Mouse (Mus musculus) lung, embryonic 15.5 days (tissue): ENCODE results near the gene Krtap5-1. TPM values are rescaled to one million over a fixed set of nuclear protein-coding genes. Genes with fewer than 3 reads are reported as not detected.
A peak's percentile ranks its signal among the peaks of the same experiment; 100 is the strongest.
"Not testable (repeated sequence)": the region's sequence is repeated elsewhere in the genome, so short reads cannot be mapped to it uniquely, and the experiment has no call there.

Experiments
- ATAC-seq: fragments of 200-750 bp; cut with Nextera tagmentation; 2 replicates; pipeline ENCODE4 v1.8.0; 2017; ENCODE audit warnings: moderate number of reproducible peaks, borderline replicate concordance; ENCODE audit not compliant: low FRiP score, low TSS enrichment; ENCODE audit errors: extremely low read depth
- H3K27ac ChIP-seq: fragments of 300-500 bp; sonication (generic); 2 replicates; pipeline ENCODE4 v1.5.1; 2015; ENCODE audit warnings: moderate library complexity, mild to moderate bottlenecking, inconsistent platforms
- H3K27me3 ChIP-seq: fragments of 300-500 bp; sonication (generic); 2 replicates; pipeline ENCODE4 v1.6.1; 2015; ENCODE audit warnings: inconsistent platforms
- H3K36me3 ChIP-seq: fragments of 300-500 bp; sonication (generic); 2 replicates; pipeline ENCODE4 v1.6.1; 2015; ENCODE audit warnings: inconsistent platforms
- H3K4me1 ChIP-seq: fragments of 300-500 bp; sonication (generic); 2 replicates; pipeline ENCODE4 v1.6.1; 2015; ENCODE audit warnings: inconsistent platforms
- H3K4me2 ChIP-seq: fragments of 300-500 bp; sonication (generic); 2 replicates; pipeline ENCODE4 v1.6.1; 2015; ENCODE audit warnings: inconsistent platforms, mild to moderate bottlenecking, moderate library complexity
- H3K4me3 ChIP-seq: fragments of 300-500 bp; sonication (generic); 2 replicates; pipeline ENCODE4 v1.5.1; 2015; ENCODE audit warnings: mild to moderate bottlenecking, inconsistent platforms
- H3K9ac ChIP-seq: fragments of 300-500 bp; sonication (generic); 2 replicates; pipeline ENCODE4 v1.6.1; 2015; ENCODE audit warnings: inconsistent platforms
- H3K9me3 ChIP-seq: fragments of 300-500 bp; sonication (generic); 2 replicates; pipeline ENCODE4 v1.6.1; 2016; ENCODE audit warnings: inconsistent platforms
- WGBS: fragments of 180-500 bp; shearing (Covaris S2); methylation state at CpG from one replicate; pipeline ENCODE4 v1.1.7; 2015; 5-methylcytosine and 5-hydroxymethylcytosine counted together
- polyA plus RNA-seq: library from polyadenylated mRNA; unstranded; fragments of >200 nt; fragmentation: Nextera tagmentation; extraction: Ambion mirVana; gene quantifications from 2 replicates; pipeline ENCODE4 v1.2.1, GENCODE M21; 2015

Gene Krtap5-1
- polyA plus RNA-seq = not detected in 2 replicates

DNA sequence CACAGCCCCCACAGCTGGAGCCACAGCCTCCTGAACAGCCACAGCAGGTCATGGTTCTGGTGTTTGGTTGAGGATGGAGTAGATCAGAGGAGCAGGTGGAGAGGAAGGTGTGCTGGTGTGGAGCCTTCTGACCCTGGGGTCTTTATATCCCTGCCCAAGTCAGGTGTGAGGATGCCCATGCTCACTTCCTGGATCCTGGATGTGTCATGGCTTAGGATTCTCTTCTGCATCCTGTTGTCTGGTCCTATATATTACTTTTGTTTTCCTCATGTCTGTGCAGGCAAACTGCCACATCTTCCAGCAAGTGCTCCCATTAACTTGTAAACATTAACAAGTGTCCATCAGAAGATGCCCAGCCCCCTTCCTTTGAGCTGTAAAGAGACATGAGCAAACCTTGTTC is at the start of gene Krtap5-1:
Krtap5-1 (minus strand) TSS at position 101 of the 400 bp plus-strand sequence.
- not testable (repeated sequence) for H3K4me3 ChIP-seq, H3K36me3 ChIP-seq, H3K4me2 ChIP-seq, ATAC-seq, H3K9me3 ChIP-seq, H3K4me1 ChIP-seq, H3K27me3 ChIP-seq, H3K27ac ChIP-seq, H3K9ac ChIP-seq

- no peak for ATAC-seq
- H3K27ac ChIP-seq = no peak overlapping the region
- no peaks in the 10 kb centered on the region for H3K9me3 ChIP-seq
- H3K27me3 ChIP-seq = no peaks in the 10 kb centered on the region
- H3K4me2 ChIP-seq = no peak overlapping the region
- H3K36me3 ChIP-seq = no peaks in the 10 kb centered on the region
- no peak overlapping the region for H3K4me3 ChIP-seq
- no peak overlapping the region for H3K9ac ChIP-seq
- WGBS = 65% methylated on average over 3 of the region's 3 CpGs
- no peaks in the 10 kb centered on the region for H3K4me1 ChIP-seq
Measured at GRCm38 (mm10) chr7:142342247-142342640, 45.3 kb upstream of the Krtap5-1 start.

DNA sequence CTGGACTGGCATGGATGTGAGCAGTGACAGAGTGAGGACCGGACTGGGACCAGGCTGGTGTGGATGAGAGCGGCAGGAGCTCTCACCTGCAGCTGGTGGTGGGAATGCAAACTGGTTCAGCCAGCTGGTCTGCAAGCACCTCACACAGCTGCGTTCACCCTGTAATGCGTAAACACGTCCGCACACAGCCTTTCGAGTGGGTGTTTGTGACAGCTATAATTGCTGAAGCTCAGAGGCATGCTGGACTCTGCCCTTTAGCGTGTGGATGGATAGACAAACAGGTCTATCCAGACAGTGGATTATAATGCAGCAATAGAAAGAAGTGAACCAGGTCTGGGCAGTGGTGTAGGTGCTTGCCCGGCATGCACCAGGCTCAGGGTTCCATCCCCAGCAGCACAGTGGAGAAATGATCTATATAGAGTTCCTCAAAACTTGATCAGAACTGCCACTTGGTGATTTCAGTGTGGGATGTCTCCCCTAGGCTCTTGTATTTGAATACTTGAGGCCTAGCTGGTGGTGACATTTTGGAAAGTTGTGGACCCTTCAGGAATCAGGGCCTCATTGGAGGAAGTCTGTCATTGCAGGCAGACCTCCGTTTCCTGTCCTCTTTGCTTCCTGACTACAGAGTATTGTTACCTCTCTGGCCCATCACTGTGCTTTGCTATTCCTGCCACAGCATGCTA is 44.8 kb upstream of the Krtap5-1 start:
- H3K27ac ChIP-seq = no peak overlapping the region
- no peaks in the 10 kb centered on the region for H3K36me3 ChIP-seq
- no peak overlapping the region for H3K9ac ChIP-seq
- ATAC-seq = 0 out of 2 replicates have a peak, but pooled peaks have one; percentile 31
- no peaks in the 10 kb centered on the region for H3K27me3 ChIP-seq
- no peaks in the 10 kb centered on the region for H3K9me3 ChIP-seq
- 29% methylated on average over 10 of the region's 10 CpGs for WGBS
- H3K4me3 ChIP-seq = no peak overlapping the region
- H3K4me1 ChIP-seq = no peaks in the 10 kb centered on the region
- no peak overlapping the region for H3K4me2 ChIP-seq

- Histone ChIP-seq H3K4me3 (no peak overlapping the region), H3K27me3 (no peaks in the 10 kb centered on the region), H3K27ac (no peak overlapping the region), H3K4me2 (no peak overlapping the region), H3K36me3 (no peaks in the 10 kb centered on the region), H3K4me1 (no peaks in the 10 kb centered on the region), H3K9ac (no peak overlapping the region), H3K9me3 (no peaks in the 10 kb centered on the region)
- 53% methylated on average over 10 of the region's 10 CpGs for WGBS
- no peak for ATAC-seq
Measured at GRCm38 (mm10) chr7:142340269-142340970, 43.5 kb upstream of the Krtap5-1 start.

- no peak for ATAC-seq
- Histone ChIP-seq H3K4me3 (no peak overlapping the region), H3K36me3 (no peaks in the 10 kb centered on the region), H3K4me1 (0 out of 2 replicates have a peak, but pooled peaks cover 5% of the 10 kb centered on the region), H3K9me3 (no peaks in the 10 kb centered on the region), H3K9ac (no peak overlapping the region), H3K27me3 (no peaks in the 10 kb centered on the region), H3K4me2 (no peak overlapping the region), H3K27ac (0 out of 2 replicates have a peak overlapping the region, but pooled peaks have one; percentile 36)
- WGBS = 84% methylated on average over 8 of the region's 8 CpGs
Measured at GRCm38 (mm10) chr7:142335151-142335550, 38.2 kb upstream of the Krtap5-1 start.

DNA sequence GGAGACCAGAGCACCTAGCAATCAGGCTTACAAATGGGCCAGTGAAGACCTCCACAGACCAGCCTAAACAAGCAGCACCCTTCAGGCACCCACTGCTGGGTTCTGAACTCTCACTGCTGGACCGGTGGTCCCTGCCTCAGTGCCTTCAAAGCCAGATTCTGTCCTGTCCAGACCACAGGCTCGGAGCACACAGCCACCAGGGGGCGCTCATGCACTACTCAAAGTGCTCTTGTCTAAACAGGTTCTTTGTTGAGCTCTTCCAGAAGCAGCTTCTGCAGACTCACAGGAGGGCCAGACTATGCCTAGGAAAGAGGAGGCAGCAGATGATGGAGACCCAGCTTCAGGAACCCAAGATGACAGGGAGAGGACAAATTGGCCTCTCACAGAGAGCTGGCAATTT is 37.3 kb upstream of the Krtap5-1 start:
- H3K27ac ChIP-seq = no peak overlapping the region
- no peaks in the 10 kb centered on the region for H3K27me3 ChIP-seq
- no peak overlapping the region for H3K4me3 ChIP-seq
- no peaks in the 10 kb centered on the region for H3K36me3 ChIP-seq
- 0% methylated on average over 3 of the region's 3 CpGs for WGBS
- H3K4me1 ChIP-seq = 0 out of 2 replicates have a peak, but pooled peaks cover 5% of the 10 kb centered on the region
- H3K4me2 ChIP-seq = no peak overlapping the region
- no peaks in the 10 kb centered on the region for H3K9me3 ChIP-seq
- ATAC-seq = peak; percentile 63; the same call in 1 of the 2 replicates
- H3K9ac ChIP-seq = no peak overlapping the region

- not testable (repeated sequence) for H3K9ac ChIP-seq, H3K36me3 ChIP-seq, H3K27me3 ChIP-seq, H3K4me3 ChIP-seq, H3K27ac ChIP-seq, H3K4me1 ChIP-seq, ATAC-seq, H3K9me3 ChIP-seq, H3K4me2 ChIP-seq
- 78% methylated on average over 2 of the region's 9 CpGs for WGBS
Measured at GRCm38 (mm10) chr7:142332741-142333140, 35.8 kb upstream of the Krtap5-1 start.

GRCm38 (mm10) chr7:142331281-142331680 is 34.4 kb upstream of the Krtap5-1 start:
- 81% methylated on average over 4 of the region's 4 CpGs for WGBS
- no peak overlapping the region for H3K27ac ChIP-seq
- no peak overlapping the region for H3K4me3 ChIP-seq
- H3K9me3 ChIP-seq = no peaks in the 10 kb centered on the region
- ATAC-seq = no peak
- H3K27me3 ChIP-seq = no peaks in the 10 kb centered on the region
- H3K36me3 ChIP-seq = no peaks in the 10 kb centered on the region
- peaks cover 17% of the 10 kb centered on the region for H3K4me1 ChIP-seq
- H3K4me2 ChIP-seq = no peak overlapping the region
- no peak overlapping the region for H3K9ac ChIP-seq

- peaks cover 21% of the 10 kb centered on the region for H3K4me1 ChIP-seq
- H3K9ac ChIP-seq = no peak overlapping the region
- H3K4me3 ChIP-seq = no peak overlapping the region
Measured at GRCm38 (mm10) chr7:142330271-142330724, 33.4 kb upstream of the Krtap5-1 start.

GRCm38 (mm10) chr7:142328507-142328906 is 31.6 kb upstream of the Krtap5-1 start:
- Histone ChIP-seq H3K9me3 (no peaks in the 10 kb centered on the region), H3K36me3 (no peaks in the 10 kb centered on the region), H3K4me3 (no peak overlapping the region), H3K4me2 (no peak overlapping the region), H3K9ac (no peak overlapping the region), H3K27ac (no peak overlapping the region), H3K4me1 (peaks cover 21% of the 10 kb centered on the region), H3K27me3 (no peaks in the 10 kb centered on the region)
- no peak for ATAC-seq
- 73% methylated on average over 3 of the region's 3 CpGs for whole genome bisulfite sequencing

More at GRCm38 (mm10) chr7:142330271-142330724, 33.4 kb upstream of the Krtap5-1 start:
- H3K9me3 ChIP-seq = no peaks in the 10 kb centered on the region
- H3K4me2 ChIP-seq = no peak overlapping the region
- peak; percentile 36; the same call in 1 of the 2 replicates for ATAC-seq
- H3K27me3 ChIP-seq = no peaks in the 10 kb centered on the region
- no peaks in the 10 kb centered on the region for H3K36me3 ChIP-seq
- WGBS = 49% methylated on average over 9 of the region's 9 CpGs
- H3K27ac ChIP-seq = no peak overlapping the region

GRCm38 (mm10) chr7:142326714-142327445 is 30.0 kb upstream of the Krtap5-1 start:
- WGBS = 16% methylated on average over 9 of the region's 9 CpGs
- H3K9me3 ChIP-seq = no peaks in the 10 kb centered on the region
- H3K27me3 ChIP-seq = no peaks in the 10 kb centered on the region
- no peaks in the 10 kb centered on the region for H3K36me3 ChIP-seq
- peak; percentile 33; the same call in 1 of the 2 replicates for ATAC-seq
- no peak overlapping the region for H3K4me2 ChIP-seq
- H3K4me3 ChIP-seq = no peak overlapping the region
- peak overlapping the region; percentile 76 for H3K27ac ChIP-seq
- peaks cover 22% of the 10 kb centered on the region for H3K4me1 ChIP-seq
- H3K9ac ChIP-seq = no peak overlapping the region
